Mouse (Mus musculus): ENCODE measurements around the gene Tmeff1.

GRCm38 (mm10) chr4:48591390-48591789 lies 6.4 kb downstream of the Tmeff1 start:
- TF ChIP-seq POLR2A (IDR thresholded peaks at IDR 0.05; ENCODE audit: control insufficient read depth, extremely low read depth, insufficient read depth, low read length, poor library complexity) (no peak), CTCF (IDR thresholded peaks at IDR 0.05; ENCODE audit: borderline replicate concordance, control insufficient read depth, extremely low read depth, insufficient read depth, low read length, poor library complexity) (no peak)

Data from thymus, adult 2 months (tissue).